Mouse (Mus musculus) MEL (cell line): ENCODE measurements at regions not wholly inside any gene's neighbourhood (a gene's known extent, or its start where the extent isn't known, plus 50 kb on each side); places are given as distances from the start of the nearest gene placed in this dataset.

Experiments used
- DNase-seq: peaks from one replicate; pipeline ENCODE4 v3.0.0; 2011; ENCODE audit warnings: low read depth, low spot score
- H3K27ac ChIP-seq: 2 replicates; pipeline ENCODE4 v1.5.1; 2012; ENCODE audit warnings: low read depth, mild to moderate bottlenecking, control low read depth, low read length, moderate library complexity; ENCODE audit not compliant: control insufficient read depth
- H3K27me3 ChIP-seq, 2 experiments: fragments of 150-350 bp in 1 of 2; sonication (generic) in 1 of 2; 2 replicates each; pipeline ENCODE4 v1.6.1; 2012; ENCODE audit warnings: low read length in 2 of 2, mild to moderate bottlenecking in 2 of 2, improper control_type of control experiment in 1 of 2, moderate library complexity in 1 of 2; ENCODE audit not compliant: insufficient read depth in 2 of 2, control insufficient read depth in 1 of 2
- H3K36me3 ChIP-seq, 2 experiments: 2 replicates each; pipeline ENCODE4 v1.6.1; 2012 to 2014; ENCODE audit warnings: low read length in 2 of 2, improper control_type of control experiment in 1 of 2, inconsistent platforms in 1 of 2, mild to moderate bottlenecking in 1 of 2; ENCODE audit not compliant: insufficient read depth in 2 of 2, control insufficient read depth in 1 of 2
- H3K4me1 ChIP-seq, 2 experiments: fragments of 150-350 bp in 1 of 2; sonication (generic) in 1 of 2; 2 replicates each; pipeline ENCODE4 v1.6.1; 2012; ENCODE audit warnings: low read length in 2 of 2, improper control_type of control experiment in 1 of 2, mild to moderate bottlenecking in 1 of 2; ENCODE audit not compliant: insufficient read depth in 2 of 2, control insufficient read depth in 1 of 2
- H3K4me3 ChIP-seq, 2 experiments: fragments of 150-350 bp in 1 of 2; sonication (generic) in 1 of 2; 2 replicates each; pipeline ENCODE4 v1.5.1; 2012; ENCODE audit warnings: low read depth in 2 of 2, low read length in 2 of 2, mild to moderate bottlenecking in 2 of 2, moderate library complexity in 2 of 2, control low read depth in 1 of 2, improper control_type of control experiment in 1 of 2; ENCODE audit not compliant: control insufficient read depth in 1 of 2, insufficient read depth in 1 of 2
- H3K79me2 ChIP-seq: 2 replicates; pipeline ENCODE4 v1.6.1; 2012; ENCODE audit warnings: mild to moderate bottlenecking, low read length, moderate library complexity; ENCODE audit not compliant: control insufficient read depth, poor library complexity, insufficient read depth
- H3K9ac ChIP-seq: 2 replicates; pipeline ENCODE4 v1.6.1; 2012; ENCODE audit warnings: low read depth, mild to moderate bottlenecking, control low read depth, low read length, moderate library complexity; ENCODE audit not compliant: control insufficient read depth, poor library complexity, severe bottlenecking
- H3K9me3 ChIP-seq: fragments of 150-350 bp; sonication (generic); replicated peaks from 2 replicates; pipeline ENCODE4 v1.6.1; 2012; ENCODE audit warnings: mild to moderate bottlenecking, low read length, improper control_type of control experiment, moderate library complexity; ENCODE audit not compliant: insufficient read depth
- CHD1 ChIP-seq: IDR thresholded peaks from 2 replicates; pipeline ENCODE4 v1.6.1; 2012; ENCODE audit warnings: low read depth, mild to moderate bottlenecking, inconsistent platforms, low read length, improper control_type of control experiment
- CTCF ChIP-seq, 3 experiments: IDR thresholded peaks in 2 of 3; conservative IDR thresholded peaks in 1 of 3; 2 replicates each; pipeline ENCODE4 v1.5.1; 2011 to 2012; ENCODE audit warnings: low read length in 3 of 3, low read depth in 2 of 3, mild to moderate bottlenecking in 2 of 3, improper control_type of control experiment in 1 of 3, inconsistent platforms in 1 of 3, mixed read lengths in 1 of 3, moderate library complexity in 1 of 3; ENCODE audit not compliant: control insufficient read depth in 1 of 3, insufficient read depth in 1 of 3, poor library complexity in 1 of 3, severe bottlenecking in 1 of 3
- ELF1 ChIP-seq: IDR thresholded peaks from 2 replicates; pipeline ENCODE4 v1.6.1; 2014; ENCODE audit warnings: low read depth, mild to moderate bottlenecking, inconsistent platforms, low read length, improper control_type of control experiment, moderate library complexity
- EP300 ChIP-seq, 2 experiments: IDR thresholded peaks; 2 replicates each; pipeline ENCODE4 v1.6.1; 2011; ENCODE audit warnings: improper control_type of control experiment in 2 of 2, low read length in 2 of 2, low read depth in 1 of 2, mild to moderate bottlenecking in 1 of 2
- JUND ChIP-seq: IDR thresholded peaks from 2 replicates; pipeline ENCODE4 v1.6.1; 2011; ENCODE audit warnings: low read depth, mild to moderate bottlenecking, improper control_type of control experiment, low read length
- MAFK ChIP-seq: IDR thresholded peaks from 2 replicates; pipeline ENCODE4 v1.6.1; 2011; ENCODE audit warnings: low read depth, mild to moderate bottlenecking, low read length, improper control_type of control experiment, borderline replicate concordance
- MAZ ChIP-seq: IDR thresholded peaks from 2 replicates; pipeline ENCODE4 v1.6.1; 2012; ENCODE audit warnings: low read depth, mild to moderate bottlenecking, inconsistent platforms, low read length, improper control_type of control experiment
- MEF2A ChIP-seq: IDR thresholded peaks from 2 replicates; pipeline ENCODE4 v1.6.1; 2014; ENCODE audit warnings: low read depth, mild to moderate bottlenecking, inconsistent platforms, low read length, improper control_type of control experiment; ENCODE audit not compliant: poor library complexity, insufficient replicate concordance, severe bottlenecking; ENCODE audit errors: extremely low read depth
- MYB ChIP-seq: IDR thresholded peaks from 2 replicates; pipeline ENCODE4 v1.6.1; 2011; ENCODE audit warnings: mild to moderate bottlenecking, low read depth, low read length, improper control_type of control experiment
- NRF1 ChIP-seq: IDR thresholded peaks from 2 replicates; pipeline ENCODE4 v1.6.1; 2014; ENCODE audit warnings: low read depth, mild to moderate bottlenecking, inconsistent platforms, low read length, improper control_type of control experiment, moderate library complexity; ENCODE audit not compliant: poor library complexity, insufficient read depth, severe bottlenecking
- POLR2A ChIP-seq, 2 experiments: IDR thresholded peaks; 2 replicates each; pipeline ENCODE4 v1.6.1; 2011 to 2012; ENCODE audit warnings: low read length in 2 of 2, mild to moderate bottlenecking in 2 of 2, control low read depth in 1 of 2, improper control_type of control experiment in 1 of 2, low read depth in 1 of 2, moderate library complexity in 1 of 2; ENCODE audit not compliant: control insufficient read depth in 1 of 2, insufficient read depth in 1 of 2, poor library complexity in 1 of 2
- POLR2AphosphoS5 ChIP-seq: IDR thresholded peaks from 2 replicates; pipeline ENCODE4 v1.6.1; 2012; ENCODE audit warnings: low read depth, borderline replicate concordance, mild to moderate bottlenecking, inconsistent platforms, low read length, moderate library complexity, mixed read lengths
- RAD21 ChIP-seq: IDR thresholded peaks from 2 replicates; pipeline ENCODE4 v1.6.1; 2011; ENCODE audit warnings: mild to moderate bottlenecking, low read depth, low read length, improper control_type of control experiment
- USF2 ChIP-seq, 2 experiments: IDR thresholded peaks; 2 replicates each; pipeline ENCODE4 v1.6.1; 2011 to 2012; ENCODE audit warnings: improper control_type of control experiment in 2 of 2, low read length in 2 of 2, borderline replicate concordance in 1 of 2, inconsistent platforms in 1 of 2, low read depth in 1 of 2, mild to moderate bottlenecking in 1 of 2; ENCODE audit not compliant: insufficient read depth in 1 of 2
- ZC3H11A ChIP-seq: IDR thresholded peaks from 2 replicates; pipeline ENCODE4 v1.6.1; 2012; ENCODE audit warnings: low read depth, mild to moderate bottlenecking, inconsistent platforms, low read length, improper control_type of control experiment
- ZKSCAN1 ChIP-seq: IDR thresholded peaks from 2 replicates; pipeline ENCODE4 v1.6.1; 2012; ENCODE audit warnings: low read depth, mild to moderate bottlenecking, inconsistent platforms, low read length, improper control_type of control experiment, moderate library complexity
- ZMIZ1 ChIP-seq: IDR thresholded peaks from 2 replicates; pipeline ENCODE4 v1.6.1; 2012; ENCODE audit warnings: low read depth, mild to moderate bottlenecking, inconsistent platforms, low read length, improper control_type of control experiment, moderate library complexity
- ZNF384 ChIP-seq: IDR thresholded peaks from 2 replicates; pipeline ENCODE4 v1.6.1; 2012; ENCODE audit warnings: low read depth, mild to moderate bottlenecking, inconsistent platforms, low read length, improper control_type of control experiment

GRCm38 (mm10) chr9:41754434-41755002, 369.6 kb downstream of the Sorl1 start:
- no peaks in the 10 kb centered on the region for H3K36me3 ChIP-seq
- no peaks in the 10 kb centered on the region for H3K27me3 ChIP-seq
- H3K27ac ChIP-seq, result no peak overlapping the region
- H3K4me1 ChIP-seq, result no peaks in the 10 kb centered on the region
- H3K4me3 ChIP-seq, result no peak overlapping the region
- no peak overlapping the region for H3K9ac ChIP-seq
- no peak for DNase-seq
- TF ChIP-seq NRF1 (no peak), ZNF384 (no peak), ZC3H11A (no peak), POLR2A (IDR thresholded peaks at IDR 0.05; ENCODE audit: control insufficient read depth in 1 of 2, insufficient read depth in 1 of 2, low read depth in 1 of 2, low read length in 2 of 2, poor library complexity in 1 of 2) (no peak), MYB (no peak), CHD1 (no peak), ELF1 (no peak), CTCF (IDR thresholded peaks at IDR 0.05 in 2 of 3, conservative IDR thresholded peaks at IDR 0.05 in 1 of 3; ENCODE audit: control insufficient read depth in 1 of 3, insufficient read depth in 1 of 3, low read depth in 2 of 3, low read length in 3 of 3, poor library complexity in 1 of 3, severe bottlenecking in 1 of 3) (no peak), EP300 (IDR thresholded peaks at IDR 0.05; ENCODE audit: low read depth in 1 of 2, low read length in 2 of 2) (no peak), MAFK (no peak), USF2 (IDR thresholded peaks at IDR 0.05; ENCODE audit: borderline replicate concordance in 1 of 2, insufficient read depth in 1 of 2, low read depth in 1 of 2, low read length in 2 of 2) (no peak), MAZ (no peak), RAD21 (no peak), JUND (no peak), ZMIZ1 (no peak), ZKSCAN1 (no peak)
- no peaks in the 10 kb centered on the region for H3K9me3 ChIP-seq
- no peaks in the 10 kb centered on the region for H3K79me2 ChIP-seq

- Histone ChIP-seq H3K9me3 (no peaks in the 10 kb centered on the region), H3K36me3 (no peaks in the 10 kb centered on the region), H3K27me3 (no peaks in the 10 kb centered on the region), H3K4me3 (no peak overlapping the region), H3K9ac (no peak overlapping the region), H3K79me2 (no peaks in the 10 kb centered on the region), H3K4me1 (no peaks in the 10 kb centered on the region), H3K27ac (no peak overlapping the region)
- TF ChIP-seq POLR2AphosphoS5, result no peak
- TF ChIP-seq MEF2A, result no peak
- DNase-seq, result no peak
Measured at GRCm38 (mm10) chr9:41745979-41746647, 378.0 kb downstream of the Sorl1 start.
